Mouse (Mus musculus): ENCODE measurements around the gene Poc5. TPM values are rescaled to one million over a fixed set of nuclear protein-coding genes. Genes with fewer than 3 reads are reported as not detected.

Gene Poc5
- 5.4 and 5.9 TPM in 2 replicates for polyA plus RNA-seq (2015; fragmentation: Nextera tagmentation; extraction: Ambion mirVana)

- Histone ChIP-seq H3K27me3 (ENCODE audit: control insufficient read depth, insufficient read depth, low read depth, low read length) (no peaks in the 10 kb centered on the region; the same call in 1 of the 2 replicates), H3K9me3 (replicated peaks; ENCODE audit: control insufficient read depth, low read length) (no peaks in the 10 kb centered on the region; the same call in 1 of the 2 replicates), H3K4me2 (ENCODE audit: low read depth, low read length) (peak within 1 kb of the TSS; percentile 93), H3K9ac (ENCODE audit: low read depth, low read length) (peak within 1 kb of the TSS; percentile 86), H3K4me1 (ENCODE audit: control insufficient read depth, low read depth, low read length) (peaks cover 11% of the 10 kb centered on the region), H3K4me3 (ENCODE audit: low read depth, low read length) (peak within 1 kb of the TSS; percentile 95), H3K36me3 (ENCODE audit: control insufficient read depth, insufficient read depth) (peaks cover 10% of the 10 kb centered on the region; the same call in 1 of the 2 replicates), H3K27ac (ENCODE audit: low read length) (peak within 1 kb of the TSS; percentile 73)
- ATAC-seq (ENCODE audit: low read depth): peak; percentile 99
- under 1% methylated on average over 44 of the region's 44 CpGs for WGBS (ENCODE audit: insufficient replicate concordance)
Measured at GRCm38 (mm10) chr13:96388042-96388888, at the start of gene Poc5. Poc5 (plus strand) TSS chr13:96388294.

- H3K27me3 ChIP-seq (ENCODE audit: control insufficient read depth, insufficient read depth, low read depth, low read length): no peaks in the 10 kb centered on the region
- no peak for ATAC-seq (ENCODE audit: low read depth)
- no peak overlapping the region for H3K4me3 ChIP-seq (ENCODE audit: low read depth, low read length)
- H3K27ac ChIP-seq (ENCODE audit: low read length): no peak overlapping the region
- H3K36me3 ChIP-seq (ENCODE audit: control insufficient read depth, insufficient read depth): no peaks in the 10 kb centered on the region
- H3K4me1 ChIP-seq (ENCODE audit: control insufficient read depth, low read depth, low read length): no peaks in the 10 kb centered on the region
- no peaks in the 10 kb centered on the region for H3K9me3 ChIP-seq (replicated peaks; ENCODE audit: control insufficient read depth, low read length)
- no peak overlapping the region for H3K9ac ChIP-seq (ENCODE audit: low read depth, low read length)
- H3K4me2 ChIP-seq (ENCODE audit: low read depth, low read length): no peak overlapping the region
- 45% methylated on average over 3 of the region's 3 CpGs for WGBS (ENCODE audit: insufficient replicate concordance)
Measured at GRCm38 (mm10) chr13:96341461-96341860, 46.6 kb upstream of the Poc5 start.

- Histone ChIP-seq H3K9ac (ENCODE audit: low read depth, low read length) (no peak overlapping the region), H3K9me3 (replicated peaks; ENCODE audit: control insufficient read depth, low read length) (no peaks in the 10 kb centered on the region), H3K27ac (ENCODE audit: low read length) (no peak overlapping the region), H3K27me3 (ENCODE audit: control insufficient read depth, insufficient read depth, low read depth, low read length) (no peaks in the 10 kb centered on the region), H3K4me1 (ENCODE audit: control insufficient read depth, low read depth, low read length) (no peaks in the 10 kb centered on the region), H3K36me3 (ENCODE audit: control insufficient read depth, insufficient read depth) (no peaks in the 10 kb centered on the region), H3K4me3 (ENCODE audit: low read depth, low read length) (no peak overlapping the region), H3K4me2 (ENCODE audit: low read depth, low read length) (no peak overlapping the region)
- 59% methylated on average over 6 of the region's 6 CpGs for WGBS (ENCODE audit: insufficient replicate concordance)
- no peak for ATAC-seq (ENCODE audit: low read depth)
Measured at GRCm38 (mm10) chr13:96344778-96345177, 43.3 kb upstream of the Poc5 start.

GRCm38 (mm10) chr13:96346581-96346980 is 41.5 kb upstream of the Poc5 start:
- H3K4me2 ChIP-seq (ENCODE audit: low read depth, low read length): no peak overlapping the region
- H3K36me3 ChIP-seq (ENCODE audit: control insufficient read depth, insufficient read depth): no peaks in the 10 kb centered on the region
- H3K4me1 ChIP-seq (ENCODE audit: control insufficient read depth, low read depth, low read length): no peaks in the 10 kb centered on the region
- H3K9me3 ChIP-seq (replicated peaks; ENCODE audit: control insufficient read depth, low read length): no peaks in the 10 kb centered on the region
- H3K27me3 ChIP-seq (ENCODE audit: control insufficient read depth, insufficient read depth, low read depth, low read length): no peaks in the 10 kb centered on the region
- H3K27ac ChIP-seq (ENCODE audit: low read length): no peak overlapping the region
- H3K4me3 ChIP-seq (ENCODE audit: low read depth, low read length): no peak overlapping the region
- ATAC-seq (ENCODE audit: low read depth): no peak
- H3K9ac ChIP-seq (ENCODE audit: low read depth, low read length): no peak overlapping the region
- 46% methylated on average over 3 of the region's 3 CpGs for WGBS (ENCODE audit: insufficient replicate concordance)

- Histone ChIP-seq H3K4me3 (ENCODE audit: low read depth, low read length) (no peak overlapping the region), H3K9me3 (replicated peaks; ENCODE audit: control insufficient read depth, low read length) (no peaks in the 10 kb centered on the region), H3K36me3 (ENCODE audit: control insufficient read depth, insufficient read depth) (no peaks in the 10 kb centered on the region), H3K27ac (ENCODE audit: low read length) (no peak overlapping the region), H3K27me3 (ENCODE audit: control insufficient read depth, insufficient read depth, low read depth, low read length) (no peaks in the 10 kb centered on the region), H3K4me2 (ENCODE audit: low read depth, low read length) (no peak overlapping the region), H3K4me1 (ENCODE audit: control insufficient read depth, low read depth, low read length) (no peaks in the 10 kb centered on the region), H3K9ac (ENCODE audit: low read depth, low read length) (no peak overlapping the region)
- 69% methylated on average over 6 of the region's 6 CpGs for WGBS (ENCODE audit: insufficient replicate concordance)
- no peak for ATAC-seq (ENCODE audit: low read depth)
Measured at GRCm38 (mm10) chr13:96350207-96350606, 37.9 kb upstream of the Poc5 start.

GRCm38 (mm10) chr13:96351264-96351663 is 36.8 kb upstream of the Poc5 start:
- no peaks in the 10 kb centered on the region for H3K4me1 ChIP-seq (ENCODE audit: control insufficient read depth, low read depth, low read length)
- no peak for ATAC-seq (ENCODE audit: low read depth)
- no peaks in the 10 kb centered on the region for H3K27me3 ChIP-seq (ENCODE audit: control insufficient read depth, insufficient read depth, low read depth, low read length)
- H3K36me3 ChIP-seq (ENCODE audit: control insufficient read depth, insufficient read depth): no peaks in the 10 kb centered on the region
- no peaks in the 10 kb centered on the region for H3K9me3 ChIP-seq (replicated peaks; ENCODE audit: control insufficient read depth, low read length)
- H3K27ac ChIP-seq (ENCODE audit: low read length): no peak overlapping the region
- no peak overlapping the region for H3K4me2 ChIP-seq (ENCODE audit: low read depth, low read length)
- no peak overlapping the region for H3K4me3 ChIP-seq (ENCODE audit: low read depth, low read length)
- no peak overlapping the region for H3K9ac ChIP-seq (ENCODE audit: low read depth, low read length)
- WGBS (ENCODE audit: insufficient replicate concordance): 67% methylated on average over 12 of the region's 12 CpGs

GRCm38 (mm10) chr13:96375519-96375918 is 12.6 kb upstream of the Poc5 start:
- no peaks in the 10 kb centered on the region for H3K9me3 ChIP-seq (replicated peaks; ENCODE audit: control insufficient read depth, low read length)
- H3K9ac ChIP-seq (ENCODE audit: low read depth, low read length): no peak overlapping the region
- no peaks in the 10 kb centered on the region for H3K36me3 ChIP-seq (ENCODE audit: control insufficient read depth, insufficient read depth)
- 0% methylated on average over 2 of the region's 2 CpGs for WGBS (ENCODE audit: insufficient replicate concordance)
- no peak overlapping the region for H3K4me2 ChIP-seq (ENCODE audit: low read depth, low read length)
- H3K4me1 ChIP-seq (ENCODE audit: control insufficient read depth, low read depth, low read length): no peaks in the 10 kb centered on the region
- H3K4me3 ChIP-seq (ENCODE audit: low read depth, low read length): no peak overlapping the region
- no peaks in the 10 kb centered on the region for H3K27me3 ChIP-seq (ENCODE audit: control insufficient read depth, insufficient read depth, low read depth, low read length)
- no peak for ATAC-seq (ENCODE audit: low read depth)
- no peak overlapping the region for H3K27ac ChIP-seq (ENCODE audit: low read length)

GRCm38 (mm10) chr13:96376871-96377270 is 11.2 kb upstream of the Poc5 start:
- Histone ChIP-seq H3K4me1 (ENCODE audit: control insufficient read depth, low read depth, low read length) (no peaks in the 10 kb centered on the region), H3K9ac (ENCODE audit: low read depth, low read length) (no peak overlapping the region), H3K27me3 (ENCODE audit: control insufficient read depth, insufficient read depth, low read depth, low read length) (no peaks in the 10 kb centered on the region), H3K4me2 (ENCODE audit: low read depth, low read length) (no peak overlapping the region), H3K36me3 (ENCODE audit: control insufficient read depth, insufficient read depth) (no peaks in the 10 kb centered on the region), H3K4me3 (ENCODE audit: low read depth, low read length) (no peak overlapping the region), H3K9me3 (replicated peaks; ENCODE audit: control insufficient read depth, low read length) (no peaks in the 10 kb centered on the region), H3K27ac (ENCODE audit: low read length) (no peak overlapping the region)
- 83% methylated on average over 18 of the region's 18 CpGs for WGBS (ENCODE audit: insufficient replicate concordance)
- ATAC-seq (ENCODE audit: low read depth): no peak

GRCm38 (mm10) chr13:96377883-96378282 is 10.2 kb upstream of the Poc5 start:
- no peak overlapping the region for H3K27ac ChIP-seq (ENCODE audit: low read length)
- no peak overlapping the region for H3K4me2 ChIP-seq (ENCODE audit: low read depth, low read length)
- 22% methylated on average over 4 of the region's 4 CpGs for WGBS (ENCODE audit: insufficient replicate concordance)
- H3K36me3 ChIP-seq (ENCODE audit: control insufficient read depth, insufficient read depth): no peaks in the 10 kb centered on the region
- no peaks in the 10 kb centered on the region for H3K4me1 ChIP-seq (ENCODE audit: control insufficient read depth, low read depth, low read length)
- H3K9ac ChIP-seq (ENCODE audit: low read depth, low read length): no peak overlapping the region
- H3K27me3 ChIP-seq (ENCODE audit: control insufficient read depth, insufficient read depth, low read depth, low read length): no peaks in the 10 kb centered on the region
- no peaks in the 10 kb centered on the region for H3K9me3 ChIP-seq (replicated peaks; ENCODE audit: control insufficient read depth, low read length)
- no peak for ATAC-seq (ENCODE audit: low read depth)
- H3K4me3 ChIP-seq (ENCODE audit: low read depth, low read length): no peak overlapping the region

Measured in liver, embryonic 16.5 days (tissue).